Mouse (Mus musculus): ENCODE measurements at regions not wholly inside any gene's neighbourhood (a gene's known extent, or its start where the extent isn't known, plus 50 kb on each side); places are given as distances from the start of the nearest gene placed in this dataset.

DNA sequence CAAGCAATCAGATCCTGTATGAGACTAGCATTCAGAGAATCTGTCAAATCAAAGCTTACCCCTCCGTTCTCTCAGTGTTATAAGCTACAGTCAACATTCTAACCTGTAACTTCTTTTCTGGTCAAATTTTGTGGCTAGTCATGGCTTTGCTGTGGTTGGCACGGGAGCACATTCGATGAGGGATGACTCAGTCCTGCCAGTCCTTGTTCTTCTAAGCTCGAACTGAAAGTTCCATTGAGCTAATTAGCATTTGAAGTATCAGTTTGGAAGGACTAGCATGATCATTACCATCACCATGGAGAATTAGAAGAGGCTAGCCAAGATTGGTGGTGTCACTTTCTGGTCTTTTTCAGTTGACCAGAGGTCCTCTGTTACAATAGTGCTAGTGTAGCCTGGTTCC, 156.7 kb upstream of the Nectin3 start:
- TF ChIP-seq ZNF384 (IDR thresholded peaks at IDR 0.05; ENCODE audit: low read depth, low read length) = no peak
- no peak for TF ChIP-seq HCFC1 (IDR thresholded peaks at IDR 0.05; ENCODE audit: borderline replicate concordance, insufficient read depth, low read length)
- no peak for TF ChIP-seq MAFK (IDR thresholded peaks at IDR 0.05; ENCODE audit: insufficient read depth, low read depth, low read length)
